Mouse (Mus musculus): ENCODE results near the gene Mogat2. TPM values are rescaled to one million over a fixed set of nuclear protein-coding genes. Genes with fewer than 3 reads are reported as not detected.

Mogat2 gene
- polyA plus RNA-seq (2015; fragmentation: Nextera tagmentation; extraction: Ambion mirVana): 1.1 and 4.1 TPM in 2 replicates

DNA sequence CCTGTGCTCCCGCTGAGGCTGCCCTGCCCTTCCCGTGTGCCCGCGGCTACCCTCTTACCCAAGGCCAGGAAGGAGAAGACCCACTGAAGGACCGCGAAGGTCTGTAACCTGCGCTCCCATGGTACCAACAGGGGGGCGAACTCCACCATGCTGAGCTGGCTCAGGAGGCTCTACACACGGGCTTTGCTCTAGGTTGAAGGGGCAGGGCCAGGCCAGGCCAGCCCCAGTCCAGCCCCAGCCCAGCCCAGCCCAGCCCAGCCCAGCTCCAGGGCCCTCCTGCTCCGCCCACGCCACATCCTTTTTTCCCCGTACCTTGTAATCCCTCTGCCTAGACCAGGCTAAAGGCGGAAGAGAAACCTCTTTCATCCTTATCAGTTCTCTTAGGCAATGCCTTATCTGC, at the start of gene Mogat2:
Gene Mogat2, minus strand, starts transcription at position 203 of the 400 bp plus-strand sequence.
- no peaks in the 10 kb centered on the region for H3K36me3 ChIP-seq
- ATAC-seq (ENCODE audit: low FRiP score): no peak
- peaks cover 16% of the 10 kb centered on the region for H3K4me1 ChIP-seq
- H3K9me3 ChIP-seq (replicated peaks): no peaks in the 10 kb centered on the region
- no peak within 1 kb of the TSS for H3K9ac ChIP-seq (replicated peaks)
- WGBS: 11% methylated on average over 13 of the region's 13 CpGs
- H3K4me2 ChIP-seq: peak within 1 kb of the TSS; percentile 25
- no peak within 1 kb of the TSS for H3K27ac ChIP-seq (replicated peaks)
- peaks cover 20% of the 10 kb centered on the region for H3K27me3 ChIP-seq (replicated peaks)
- no peak within 1 kb of the TSS for H3K4me3 ChIP-seq (replicated peaks)

DNA sequence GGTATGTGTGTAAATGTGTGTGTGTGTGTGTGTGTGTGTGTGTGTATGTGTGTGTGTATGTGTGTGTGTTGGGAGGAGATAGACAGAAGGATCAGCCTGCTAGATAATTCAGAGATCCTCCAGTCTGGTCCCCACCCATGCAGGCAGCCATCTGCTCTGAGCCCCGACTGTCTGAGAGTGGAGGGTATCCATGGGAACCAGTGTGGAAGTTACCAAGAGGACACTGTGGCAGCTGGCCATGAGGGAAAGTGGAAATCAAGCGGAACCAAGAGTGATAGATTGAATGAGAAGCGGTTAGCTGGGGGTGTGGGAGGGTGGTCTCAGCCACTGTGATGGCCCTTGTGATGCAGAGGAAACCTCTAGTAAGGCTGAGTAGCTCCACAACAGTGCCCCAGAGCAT, 48.9 kb upstream of the Mogat2 start:
- no peak overlapping the region for H3K9ac ChIP-seq (replicated peaks)
- peak overlapping the region; percentile 51 for H3K27ac ChIP-seq (replicated peaks)
- peaks cover 41% of the 10 kb centered on the region for H3K4me1 ChIP-seq
- no peak overlapping the region for H3K4me2 ChIP-seq
- 9% methylated on average over 3 of the region's 3 CpGs for WGBS
- no peak overlapping the region for H3K4me3 ChIP-seq (replicated peaks)
- H3K36me3 ChIP-seq: 0 out of 2 replicates have a peak, but pooled peaks cover 6% of the 10 kb centered on the region
- no peaks in the 10 kb centered on the region for H3K27me3 ChIP-seq (replicated peaks)
- ATAC-seq (ENCODE audit: low FRiP score): peak; percentile 68
- no peaks in the 10 kb centered on the region for H3K9me3 ChIP-seq (replicated peaks)

DNA sequence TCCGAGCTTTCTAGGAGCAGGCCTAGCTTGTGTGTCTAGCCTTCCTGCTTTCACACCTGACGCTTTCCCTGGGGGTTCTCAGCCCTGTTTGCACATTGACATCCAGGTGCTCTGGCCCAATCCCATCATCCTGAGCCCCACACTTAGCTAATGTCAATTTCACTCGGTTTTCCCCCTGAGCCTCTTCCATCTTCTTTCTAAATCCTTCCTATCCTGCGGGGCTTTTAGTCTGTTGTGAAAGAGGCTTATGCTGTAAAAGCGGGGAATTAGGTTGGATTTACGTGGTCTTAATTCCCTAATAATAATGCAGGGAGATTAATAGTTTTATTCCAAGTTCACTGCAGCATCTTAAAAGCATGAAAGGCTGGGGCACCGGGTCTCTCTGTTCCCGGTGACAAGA, 41.2 kb upstream of the Mogat2 start:
- 56% methylated on average over 8 of the region's 8 CpGs for WGBS
- Histone ChIP-seq H3K9ac (replicated peaks) (no peak overlapping the region), H3K4me3 (replicated peaks) (no peak overlapping the region), H3K36me3 (no peaks in the 10 kb centered on the region), H3K27me3 (replicated peaks) (no peaks in the 10 kb centered on the region), H3K27ac (replicated peaks) (no peak overlapping the region), H3K4me1 (peaks cover 47% of the 10 kb centered on the region), H3K4me2 (no peak overlapping the region), H3K9me3 (replicated peaks) (no peaks in the 10 kb centered on the region)
- ATAC-seq (ENCODE audit: low FRiP score): no peak

DNA sequence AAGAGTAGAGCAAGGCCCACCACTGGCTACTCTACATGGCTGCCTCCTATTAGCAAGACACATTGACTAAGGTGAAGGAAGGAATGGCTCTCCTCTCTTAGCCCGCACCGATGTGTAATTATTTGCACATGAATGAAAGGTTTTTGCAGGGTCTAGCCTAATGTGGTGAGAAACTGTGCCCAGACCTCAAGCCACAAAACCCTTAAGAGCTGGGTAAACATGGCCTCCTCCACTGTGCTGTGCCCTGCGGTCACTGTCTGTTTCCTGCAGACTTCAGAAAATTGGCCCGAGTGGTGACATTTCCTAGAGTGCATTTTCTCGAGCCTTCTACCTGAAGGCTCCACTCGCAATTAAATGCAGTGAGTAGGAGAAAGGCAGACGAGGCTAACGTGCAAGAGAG, 39.9 kb upstream of the Mogat2 start:
- H3K4me1 ChIP-seq: peaks cover 59% of the 10 kb centered on the region
- no peaks in the 10 kb centered on the region for H3K9me3 ChIP-seq (replicated peaks)
- H3K27me3 ChIP-seq (replicated peaks): no peaks in the 10 kb centered on the region
- H3K9ac ChIP-seq (replicated peaks): no peak overlapping the region
- WGBS: 90% methylated on average over 8 of the region's 8 CpGs
- no peak overlapping the region for H3K27ac ChIP-seq (replicated peaks)
- H3K36me3 ChIP-seq: no peaks in the 10 kb centered on the region
- ATAC-seq (ENCODE audit: low FRiP score): no peak
- no peak overlapping the region for H3K4me2 ChIP-seq
- no peak overlapping the region for H3K4me3 ChIP-seq (replicated peaks)

DNA sequence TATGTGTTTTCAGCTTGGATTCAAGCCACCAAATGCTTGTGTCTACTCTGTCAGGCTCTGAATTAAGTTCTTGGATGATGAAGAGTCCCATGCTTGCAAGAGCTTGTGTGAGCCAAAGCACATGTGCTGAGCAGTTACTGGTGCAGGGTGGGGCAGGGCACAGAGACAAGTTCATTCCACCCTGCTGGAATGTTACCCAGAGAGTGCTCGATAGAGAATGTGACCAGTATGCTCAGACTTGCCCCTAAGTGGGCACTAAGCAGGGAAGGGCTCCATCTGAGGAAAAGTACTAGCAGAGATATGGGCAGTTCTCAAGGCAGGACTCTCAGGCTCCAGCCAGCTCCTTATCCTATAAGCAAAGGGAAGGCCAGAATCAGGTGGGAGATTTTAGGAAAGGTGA, 38.3 kb upstream of the Mogat2 start:
- Histone ChIP-seq H3K4me2 (no peak overlapping the region), H3K4me3 (replicated peaks) (no peak overlapping the region), H3K9me3 (replicated peaks) (no peaks in the 10 kb centered on the region), H3K27me3 (replicated peaks) (no peaks in the 10 kb centered on the region), H3K9ac (replicated peaks) (no peak overlapping the region), H3K27ac (replicated peaks) (no peak overlapping the region), H3K4me1 (peaks cover 71% of the 10 kb centered on the region), H3K36me3 (no peaks in the 10 kb centered on the region)
- WGBS: 82% methylated on average over 1 of the region's 1 CpGs
- ATAC-seq (ENCODE audit: low FRiP score): no peak

DNA sequence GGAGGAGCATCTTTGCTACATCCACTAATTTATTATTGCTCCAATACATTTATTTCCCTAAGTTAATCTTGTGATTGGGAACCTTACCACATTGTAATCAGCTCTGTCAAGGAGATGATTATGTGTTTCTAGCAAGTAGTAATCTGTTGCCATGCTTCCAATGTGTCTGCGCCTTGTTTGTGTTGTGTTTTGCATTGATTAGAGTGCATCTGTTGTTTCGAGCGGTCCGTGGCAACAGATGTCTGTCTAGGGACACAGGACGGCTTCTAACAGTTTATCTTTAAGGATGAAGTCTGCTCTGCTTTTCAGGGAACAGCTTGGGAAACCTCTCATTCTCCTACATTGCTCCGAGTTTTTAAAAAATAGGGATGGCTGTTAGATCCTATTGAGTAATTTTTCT, 36.7 kb upstream of the Mogat2 start:
- H3K36me3 ChIP-seq: no peaks in the 10 kb centered on the region
- H3K9ac ChIP-seq (replicated peaks): no peak overlapping the region
- peaks cover 83% of the 10 kb centered on the region for H3K4me1 ChIP-seq
- WGBS: 28% methylated on average over 6 of the region's 6 CpGs
- no peak overlapping the region; the same call in 1 of the 2 replicates for H3K4me3 ChIP-seq (replicated peaks)
- no peak for ATAC-seq (ENCODE audit: low FRiP score)
- no peaks in the 10 kb centered on the region for H3K27me3 ChIP-seq (replicated peaks)
- no peak overlapping the region for H3K27ac ChIP-seq (replicated peaks)
- peak overlapping the region; percentile 88 for H3K4me2 ChIP-seq
- no peaks in the 10 kb centered on the region for H3K9me3 ChIP-seq (replicated peaks)

DNA sequence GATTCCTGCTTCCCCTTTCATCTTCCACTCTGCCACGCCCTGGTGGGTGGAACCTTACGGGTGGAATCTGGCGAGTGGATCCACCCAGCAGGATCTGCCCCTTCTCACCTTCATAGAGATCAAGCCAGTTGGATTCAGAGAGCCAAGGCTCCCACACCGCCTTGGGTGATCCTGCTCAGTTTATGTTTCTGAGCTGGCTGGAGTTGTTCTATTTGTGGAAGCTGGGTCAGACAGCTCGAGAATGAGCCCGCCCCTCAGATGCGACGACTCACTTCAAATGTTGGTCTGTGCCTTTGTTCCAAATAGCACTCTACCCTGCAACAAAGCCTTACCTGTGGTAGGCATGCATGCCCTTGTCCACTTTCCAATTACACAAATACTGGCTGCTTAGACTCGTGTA, 33.2 kb upstream of the Mogat2 start:
- H3K27me3 ChIP-seq (replicated peaks): no peaks in the 10 kb centered on the region
- peak overlapping the region; percentile 88 for H3K4me2 ChIP-seq
- H3K9me3 ChIP-seq (replicated peaks): no peaks in the 10 kb centered on the region
- peak overlapping the region; percentile 56 for H3K27ac ChIP-seq (replicated peaks)
- no peak for ATAC-seq (ENCODE audit: low FRiP score)
- H3K4me1 ChIP-seq: peaks cover 70% of the 10 kb centered on the region
- WGBS: 28% methylated on average over 9 of the region's 9 CpGs
- no peaks in the 10 kb centered on the region for H3K36me3 ChIP-seq
- peak overlapping the region; percentile 91 for H3K9ac ChIP-seq (replicated peaks)
- H3K4me3 ChIP-seq (replicated peaks): peak overlapping the region; percentile 88

DNA sequence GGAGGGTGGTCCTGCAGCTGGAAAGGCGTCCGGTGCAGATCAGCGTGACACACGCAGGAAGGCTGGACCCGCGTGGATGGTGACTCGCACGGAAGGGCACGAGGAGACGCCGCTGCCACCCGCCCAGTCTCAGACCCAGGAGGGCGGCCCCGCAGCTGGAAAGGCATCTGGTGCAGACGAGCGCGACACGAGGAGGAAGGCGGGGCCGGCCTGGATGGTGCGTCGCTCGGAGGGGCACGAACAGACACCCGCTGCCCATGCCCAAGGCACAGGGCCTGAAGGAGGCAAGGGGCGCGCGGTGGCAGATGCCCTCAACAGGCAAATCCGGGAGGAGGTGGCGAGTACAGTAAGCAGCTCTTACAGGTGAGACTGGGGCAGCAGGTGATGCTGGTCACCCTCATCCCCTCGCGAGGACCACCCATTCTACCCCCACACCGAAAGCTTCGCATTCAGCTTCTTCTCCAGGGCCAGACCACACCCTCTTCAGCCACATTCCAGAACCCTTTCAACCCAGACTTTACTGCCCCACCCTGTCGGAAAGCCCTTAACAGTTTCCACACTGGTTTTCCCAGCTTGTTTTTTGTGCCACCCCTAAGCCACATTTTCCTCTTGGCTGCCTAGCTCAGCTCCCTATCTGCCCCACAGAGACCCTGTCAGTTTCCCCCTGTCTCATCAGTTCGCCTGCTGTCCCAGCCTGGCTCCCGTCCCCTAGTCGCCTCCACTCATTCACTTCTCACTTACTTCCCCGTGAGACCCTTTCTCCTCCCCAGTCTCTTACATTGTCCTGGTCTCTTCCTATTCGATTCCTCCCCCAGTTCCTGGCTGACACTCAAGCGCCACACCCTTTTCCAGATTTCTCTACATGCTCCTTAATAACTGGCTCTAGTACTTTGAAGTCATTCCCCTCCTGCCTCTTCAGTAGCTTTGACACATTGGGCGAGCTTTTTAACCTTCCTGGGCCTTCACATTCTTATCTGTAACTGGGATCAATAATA, 30.8 kb upstream of the Mogat2 start:
- Histone ChIP-seq H3K27ac (replicated peaks) (peak overlapping the region; percentile 94), H3K27me3 (replicated peaks) (no peaks in the 10 kb centered on the region; the same call in 1 of the 2 replicates), H3K4me1 (peaks cover 58% of the 10 kb centered on the region), H3K4me3 (replicated peaks) (peak overlapping the region; percentile 88), H3K9me3 (replicated peaks) (no peaks in the 10 kb centered on the region), H3K36me3 (no peaks in the 10 kb centered on the region), H3K9ac (replicated peaks) (peak overlapping the region; percentile 91), H3K4me2 (peak overlapping the region; percentile 88)
- 5% methylated on average over 42 of the region's 42 CpGs for WGBS
- ATAC-seq (ENCODE audit: low FRiP score): no peak

DNA sequence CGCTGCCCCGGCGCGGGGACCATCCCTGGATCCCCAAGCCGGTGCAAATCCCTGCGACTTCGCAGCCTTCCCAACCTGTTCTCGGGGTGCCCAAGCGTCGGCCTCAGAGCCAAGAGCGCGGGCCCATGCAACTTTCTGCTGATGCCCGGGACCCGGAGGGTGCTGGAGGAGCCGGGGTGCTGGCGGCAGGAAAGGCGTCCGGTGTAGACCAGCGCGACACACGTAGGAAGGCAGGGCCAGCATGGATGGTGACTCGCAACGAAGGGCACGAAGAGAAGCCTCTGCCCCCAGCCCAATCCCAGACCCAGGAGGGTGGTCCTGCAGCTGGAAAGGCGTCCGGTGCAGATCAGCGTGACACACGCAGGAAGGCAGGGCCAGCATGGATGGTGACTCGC, 30.1 kb upstream of the Mogat2 start:
- H3K27ac ChIP-seq (replicated peaks): peak overlapping the region; percentile 94
- H3K4me2 ChIP-seq: peak overlapping the region; percentile 88
- peak overlapping the region; percentile 91 for H3K9ac ChIP-seq (replicated peaks)
- WGBS: 0% methylated on average over 29 of the region's 29 CpGs
- no peaks in the 10 kb centered on the region for H3K36me3 ChIP-seq
- no peaks in the 10 kb centered on the region for H3K9me3 ChIP-seq (replicated peaks)
- peak overlapping the region; percentile 88 for H3K4me3 ChIP-seq (replicated peaks)
- H3K4me1 ChIP-seq: peaks cover 50% of the 10 kb centered on the region
- ATAC-seq (ENCODE audit: low FRiP score): peak; percentile 12
- no peaks in the 10 kb centered on the region; the same call in 1 of the 2 replicates for H3K27me3 ChIP-seq (replicated peaks)

DNA sequence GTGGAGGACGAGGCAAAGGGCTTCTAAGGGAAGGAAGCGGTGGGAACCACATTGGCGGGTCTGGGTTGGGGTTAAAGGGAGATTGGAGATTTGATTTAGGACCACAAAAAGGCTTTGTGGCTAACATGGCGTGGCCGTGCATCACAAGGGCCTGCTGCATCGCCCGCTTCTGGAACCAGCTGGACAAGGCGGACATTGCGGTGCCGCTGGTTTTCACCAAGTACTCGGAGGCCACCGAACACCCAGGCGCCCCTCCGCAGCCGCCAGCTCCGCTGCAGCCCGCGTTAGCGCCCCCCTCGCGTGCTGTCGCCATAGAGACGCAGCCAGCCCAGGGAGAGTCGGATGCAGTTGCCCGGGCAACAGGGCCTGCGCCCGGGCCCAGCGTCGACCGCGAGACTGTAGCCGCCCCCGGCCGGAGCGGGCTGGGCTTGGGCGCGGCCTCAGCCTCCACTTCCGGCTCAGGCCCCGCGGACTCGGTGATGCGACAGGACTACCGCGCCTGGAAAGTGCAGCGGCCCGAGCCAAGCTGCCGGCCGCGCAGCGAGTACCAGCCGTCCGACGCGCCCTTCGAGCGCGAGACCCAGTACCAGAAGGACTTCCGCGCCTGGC, 29.6 kb upstream of the Mogat2 start:
- Histone ChIP-seq H3K4me1 (peaks cover 45% of the 10 kb centered on the region), H3K4me3 (replicated peaks) (peak overlapping the region; percentile 88), H3K27ac (replicated peaks) (peak overlapping the region; percentile 94), H3K9ac (replicated peaks) (peak overlapping the region; percentile 91), H3K9me3 (replicated peaks) (no peaks in the 10 kb centered on the region), H3K36me3 (no peaks in the 10 kb centered on the region), H3K4me2 (peak overlapping the region; percentile 88), H3K27me3 (replicated peaks) (no peaks in the 10 kb centered on the region; the same call in 1 of the 2 replicates)
- WGBS: under 1% methylated on average over 59 of the region's 59 CpGs
- ATAC-seq (ENCODE audit: low FRiP score): peak; percentile 86

DNA sequence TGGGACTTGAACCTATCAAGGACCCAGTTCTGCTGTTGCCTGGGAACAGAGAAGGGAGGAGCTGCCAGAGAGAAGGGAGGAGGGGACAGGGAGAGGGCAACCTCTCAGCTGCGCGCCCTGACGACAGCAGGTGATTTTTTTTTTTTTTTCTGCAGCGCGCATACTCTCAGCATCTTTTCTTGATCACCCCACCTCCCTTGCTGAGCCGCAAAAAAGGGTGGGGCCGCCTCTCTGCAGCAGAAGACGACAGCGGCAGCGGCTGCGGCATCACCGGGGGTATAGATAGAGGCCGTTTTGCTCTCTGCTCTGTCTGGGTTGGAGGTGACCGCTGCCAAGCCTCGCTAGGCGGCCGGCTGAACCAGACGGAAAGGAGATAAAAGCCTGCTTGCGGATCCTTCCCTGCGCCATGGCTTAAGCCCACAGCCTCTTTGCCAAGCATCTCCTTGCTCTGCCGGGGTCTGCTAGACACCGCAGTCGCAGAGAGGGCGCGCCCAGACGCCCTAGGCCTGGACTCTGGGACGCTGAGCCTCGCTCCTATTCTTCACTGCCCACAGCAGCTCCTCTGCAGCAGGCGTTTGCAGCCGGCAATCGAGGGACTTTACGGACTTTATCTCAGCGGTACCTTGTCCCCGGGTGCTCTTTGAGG, 29.0 kb upstream of the Mogat2 start, which contains the start of gene Map6:
Gene Map6, plus strand, starts transcription at position 197 of the 646 bp plus-strand sequence.
- ATAC-seq (ENCODE audit: low FRiP score): peak; percentile 82
- H3K4me3 ChIP-seq (replicated peaks): peak within 1 kb of the TSS; percentile 88
- WGBS: under 1% methylated on average over 34 of the region's 34 CpGs
- peak within 1 kb of the TSS; percentile 91 for H3K9ac ChIP-seq (replicated peaks)
- H3K27me3 ChIP-seq (replicated peaks): no peaks in the 10 kb centered on the region; the same call in 1 of the 2 replicates
- H3K9me3 ChIP-seq (replicated peaks): no peaks in the 10 kb centered on the region
- peaks cover 40% of the 10 kb centered on the region for H3K4me1 ChIP-seq
- no peaks in the 10 kb centered on the region for H3K36me3 ChIP-seq
- peak within 1 kb of the TSS; percentile 88 for H3K4me2 ChIP-seq
- H3K27ac ChIP-seq (replicated peaks): peak within 1 kb of the TSS; percentile 94
